Mouse (Mus musculus) Patski (cell line): ENCODE results near the gene Gin1. TPM values are rescaled to one million over a fixed set of nuclear protein-coding genes. Genes with fewer than 3 reads are reported as not detected.
A peak's percentile ranks its signal among the peaks of the same experiment; 100 is the strongest.

ENCODE experiments used
- ATAC-seq: fragments of 100-300 bp; one replicate; pipeline ENCODE4 v1.8.0; 2021
- CTCF ChIA-PET: fragments of 350-600 bp; sonication (Branson Sonifier 250); formaldehyde crosslinking; loops from one replicate; lab custom pipeline; 2022; ENCODE audit warnings: inconsistent platforms; lab: Charles Lee
- POLR2A ChIA-PET: fragments of 350-600 bp; sonication (Branson Sonifier 250); formaldehyde crosslinking; loops from one replicate; lab custom pipeline; 2022; ENCODE audit warnings: antibody characterized with exemption, inconsistent platforms; lab: Charles Lee
- DNase-seq: peaks from one replicate; pipeline ENCODE4 v3.0.0-alpha.2; 2011; ENCODE audit warnings: low read depth, low spot score
- H3K27me3 ChIP-seq: fragments of 371-371 bp; one replicate; pipeline ENCODE4 v1.5.1; 2021
- CTCF ChIP-seq: fragments of 100-300 bp; IDR thresholded peaks from one replicate; pipeline ENCODE4 v1.5.1; 2021
- in situ Hi-C: fragments of 300-500 bp; cut with MboI; formaldehyde crosslinking; loops from 3 replicates; pipeline ENCODE4 v1.11.1; 2018; ENCODE audit warnings: low pct_unique_long_range_greater_than_20kb, mixed read lengths
- polyA plus RNA-seq: library from polyadenylated mRNA; unstranded; gene quantifications from one replicate; pipeline ENCODE4 v1.2.3, GENCODE M21; 2021

Gene Gin1
- polyA plus RNA-seq, result 9.5 TPM

DNA sequence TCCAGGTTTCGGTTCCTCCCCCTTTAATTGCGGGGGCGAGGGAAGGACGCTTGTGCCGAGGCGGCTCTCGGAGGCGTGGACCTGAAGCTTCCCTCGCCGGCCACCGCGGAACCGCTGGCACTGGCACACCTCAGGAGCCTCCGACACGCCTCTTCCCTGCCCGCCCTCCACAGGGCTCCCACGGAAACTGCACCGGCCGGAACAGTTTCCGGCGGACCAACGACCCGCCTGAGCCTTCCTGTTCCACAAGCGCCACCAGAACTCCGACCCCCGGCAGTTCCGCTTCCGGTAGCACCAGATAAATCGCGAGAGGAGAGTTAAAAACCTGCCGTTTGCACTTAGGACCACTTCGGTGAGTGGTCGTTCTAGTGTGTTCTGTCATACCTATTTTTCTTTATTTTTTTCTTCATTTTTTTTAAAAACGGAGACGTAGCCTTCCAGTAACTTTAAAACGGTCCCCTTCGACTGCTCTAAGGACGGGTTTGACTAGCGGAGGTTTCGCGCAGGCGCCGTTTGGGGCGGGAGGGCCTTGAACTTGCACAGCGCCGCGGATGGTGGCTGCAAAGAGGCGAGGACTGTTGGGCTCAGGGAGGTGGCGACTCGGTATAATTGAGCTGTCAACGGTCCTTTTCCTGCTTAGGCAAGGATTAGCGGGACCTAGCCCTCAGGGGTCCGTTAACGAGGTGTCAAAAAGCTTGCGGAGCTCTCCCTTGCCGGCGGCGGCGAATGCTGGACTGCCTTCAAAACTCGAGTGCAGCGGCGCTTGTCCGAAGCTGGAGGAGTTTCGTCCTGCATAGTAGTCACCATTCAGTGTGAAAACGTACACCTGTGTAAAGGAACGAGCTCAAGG lies at the start of gene Gin1, which contains the start of gene Ppip5k2:
Gin1 (plus strand) TSS at position 269 of the 850 bp plus-strand sequence.
Ppip5k2 (minus strand) TSS at position 508 of the 850 bp plus-strand sequence.
- POLR2A ChIA-PET, result interaction anchor here (0.5 kb wide), 1 partner anchor 52 kb away, joined by 3 read pairs; no protein-coding TSS in a partner anchor
- TF ChIP-seq CTCF, result peak; percentile 65
- ATAC-seq, result peak; percentile 98
- CTCF ChIA-PET, result interaction anchor here (1.1 to 3.7 kb wide), 6 partner anchors 10 to 43 kb away, joined by 3 to 15 read pairs (median 4); no protein-coding TSS in a partner anchor
- in situ Hi-C loops, result loop anchor here (5.0 kb wide), 1 partner anchor 113 kb away; no protein-coding TSS in a partner anchor
- peak; percentile 81 for DNase-seq
- H3K27me3 ChIP-seq, result no peaks in the 10 kb centered on the region

DNA sequence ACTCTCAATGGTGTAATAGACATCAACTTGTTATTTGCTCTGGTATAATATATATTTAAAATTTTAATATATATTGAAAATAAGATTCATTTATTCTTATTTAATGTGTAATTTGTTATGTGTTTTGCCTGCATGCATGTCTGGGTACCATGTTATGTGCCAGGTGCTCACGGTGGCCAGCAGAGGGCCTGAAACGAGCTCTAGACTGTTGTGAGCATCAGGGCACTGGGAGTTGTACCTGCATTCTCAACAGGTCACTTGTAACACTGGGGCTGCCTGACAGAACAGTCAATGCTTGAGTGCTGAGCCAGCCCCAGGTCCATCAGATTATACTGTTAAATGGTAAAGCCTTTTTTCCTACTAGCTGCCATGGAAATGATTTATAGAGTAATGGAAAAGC lies 43.2 kb upstream of the Gin1 start:
- in situ Hi-C loops, result no loop called here
- no peak for DNase-seq
- POLR2A ChIA-PET, result interaction anchor here (0.9 kb wide), 1 partner anchor 33 kb away, joined by 3 read pairs; no protein-coding TSS in a partner anchor
- no peak for ATAC-seq
- TF ChIP-seq CTCF, result peak; percentile 63
- CTCF ChIA-PET, result interaction anchor here (0.6 to 3.3 kb wide), 11 partner anchors 9 to 76 kb away, joined by 3 to 15 read pairs (median 4); partner anchors contain the start of gene Ppip5k2
- H3K27me3 ChIP-seq, result no peaks in the 10 kb centered on the region

DNA sequence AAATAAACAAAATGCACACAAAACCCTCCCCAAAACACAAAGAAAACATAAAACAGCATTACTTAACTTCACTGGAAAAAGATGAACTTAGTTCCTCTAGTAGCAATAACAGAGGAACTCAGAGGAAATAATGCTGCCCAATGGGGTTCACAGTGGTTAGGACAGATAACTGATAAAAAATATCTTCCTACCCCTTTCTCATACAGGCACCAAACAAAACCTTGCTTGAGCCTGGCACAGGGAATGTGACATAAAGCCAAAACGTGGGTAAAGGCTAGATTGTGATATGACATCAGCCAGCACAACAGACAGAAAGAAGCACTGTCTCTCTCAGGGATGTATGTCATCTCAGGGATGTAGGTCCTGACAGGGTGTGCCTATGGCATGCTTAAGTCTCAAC lies 40.6 kb upstream of the Gin1 start:
- ChIA-PET CTCF (interaction anchor here (1.3 kb wide), 1 partner anchor 12 kb away, joined by 4 read pairs; no protein-coding TSS in a partner anchor), POLR2A (no interaction called here)
- ATAC-seq (no peak), DNase-seq (no peak)
- no peaks in the 10 kb centered on the region for H3K27me3 ChIP-seq
- no peak for TF ChIP-seq CTCF
- in situ Hi-C loops, result no loop called here

DNA sequence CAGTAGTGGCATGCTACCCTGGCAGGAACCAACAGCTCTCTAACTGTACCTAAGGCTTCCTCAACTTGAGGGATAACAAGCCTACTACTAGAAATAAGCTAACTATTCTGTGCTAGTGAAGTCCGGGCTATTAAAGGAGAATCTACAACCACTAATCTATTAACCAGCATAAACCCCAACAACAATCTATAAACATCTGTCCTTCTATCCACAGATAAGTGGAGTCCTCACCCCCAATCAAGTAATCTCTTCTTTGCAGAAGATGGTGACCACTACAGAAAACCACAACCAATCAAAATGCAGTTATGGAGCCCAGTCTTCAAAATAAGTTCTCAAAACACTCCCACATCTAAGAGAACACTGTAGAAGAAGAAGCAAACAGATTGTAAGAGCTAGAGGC lies 26.9 kb upstream of the Gin1 start:
- no peaks in the 10 kb centered on the region for H3K27me3 ChIP-seq
- ATAC-seq (no peak), DNase-seq (no peak)
- ChIA-PET CTCF (interaction anchor here (1.1 kb wide), 1 partner anchor 9 kb away, joined by 3 read pairs; no protein-coding TSS in a partner anchor), POLR2A (no interaction called here)
- in situ Hi-C loops, result no loop called here
- TF ChIP-seq CTCF, result no peak

DNA sequence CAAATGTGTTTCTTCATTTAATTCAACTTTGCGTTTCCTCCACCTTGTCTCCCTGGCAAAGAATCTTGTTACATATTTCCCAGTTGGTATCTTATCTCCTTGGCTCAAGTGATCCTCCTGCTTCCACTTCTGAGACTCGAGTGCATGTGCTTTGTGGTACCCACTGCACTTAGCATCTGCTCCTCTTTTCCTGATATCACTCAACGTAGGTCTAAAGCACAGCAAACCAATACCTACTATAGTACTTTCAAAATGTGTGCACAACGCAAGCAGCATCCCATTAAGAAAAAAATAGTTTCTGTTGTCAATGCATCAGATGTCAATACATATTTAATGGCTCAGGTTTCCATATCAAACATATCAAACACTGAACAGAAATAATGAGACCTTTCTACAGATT lies 24.3 kb upstream of the Gin1 start:
- ChIA-PET CTCF (interaction anchor here (1.0 to 2.0 kb wide), 2 partner anchors 8 to 10 kb away, joined by 3 to 11 read pairs; no protein-coding TSS in a partner anchor), POLR2A (no interaction called here)
- ATAC-seq (no peak), DNase-seq (no peak)
- in situ Hi-C loops, result no loop called here
- H3K27me3 ChIP-seq, result no peaks in the 10 kb centered on the region
- no peak for TF ChIP-seq CTCF

DNA sequence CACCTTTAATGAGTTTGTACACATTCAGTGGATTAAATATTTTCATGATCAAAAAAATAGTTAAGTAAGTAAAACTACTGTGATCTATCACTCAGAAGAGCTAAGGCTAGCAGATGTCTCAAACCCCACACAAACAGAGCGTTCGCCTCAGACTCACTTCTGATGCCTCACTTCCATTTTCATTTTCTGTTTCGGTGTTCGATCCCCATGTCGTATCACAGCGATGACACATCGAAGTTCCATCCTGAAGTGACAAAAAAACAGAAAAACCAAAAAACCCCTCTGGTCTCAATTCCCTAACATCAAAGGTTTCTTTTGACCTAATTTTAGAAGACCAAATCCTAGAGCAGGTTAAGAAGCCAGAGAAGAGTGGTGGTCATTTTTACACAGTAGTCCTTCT lies 23.7 kb upstream of the Gin1 start:
- CTCF ChIA-PET, result no interaction called here
- no peaks in the 10 kb centered on the region for H3K27me3 ChIP-seq
- no peak for DNase-seq
- TF ChIP-seq CTCF, result no peak
- in situ Hi-C loops, result no loop called here
- ATAC-seq, result no peak
- POLR2A ChIA-PET, result no interaction called here

DNA sequence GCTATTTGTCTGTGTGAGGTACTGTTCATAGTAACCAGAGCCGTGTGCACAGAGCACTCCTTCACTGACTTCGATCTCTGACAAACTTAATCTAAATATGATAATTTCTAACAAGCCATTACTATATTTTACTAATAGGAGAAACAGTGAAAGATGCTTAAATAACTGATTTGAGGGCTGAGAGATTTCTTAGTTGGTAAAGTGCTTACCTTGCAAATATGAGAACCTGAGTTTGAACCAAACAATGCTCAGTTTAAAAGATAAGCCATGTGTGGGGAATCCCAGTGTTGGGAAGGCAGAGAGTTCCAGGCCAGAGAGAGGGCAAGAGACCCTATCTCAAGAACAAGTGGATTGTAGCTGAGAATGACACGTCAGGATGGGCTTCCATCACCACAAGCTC lies 21.8 kb upstream of the Gin1 start:
- no peak for ATAC-seq
- no peaks in the 10 kb centered on the region for H3K27me3 ChIP-seq
- CTCF ChIA-PET, result no interaction called here
- POLR2A ChIA-PET, result no interaction called here
- in situ Hi-C loops, result no loop called here
- no peak for TF ChIP-seq CTCF
- no peak for DNase-seq

DNA sequence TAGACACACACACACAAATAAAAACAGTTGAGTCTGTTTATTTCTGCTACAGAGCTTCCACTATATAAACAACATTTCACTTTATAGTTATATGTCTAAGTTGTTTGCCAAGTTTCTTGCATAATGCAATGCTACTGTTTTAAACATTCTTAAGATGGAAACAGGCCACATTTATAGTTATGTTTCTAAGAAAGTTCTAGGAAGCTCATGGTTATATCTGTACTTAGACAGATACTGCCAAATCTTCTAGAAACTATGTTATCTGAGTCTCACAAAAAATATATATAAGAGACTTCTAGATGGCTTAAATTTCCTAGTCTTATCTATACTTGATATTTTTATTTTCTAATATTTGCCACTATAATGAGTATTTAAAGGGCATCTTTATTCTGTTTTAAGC lies 16.8 kb upstream of the Gin1 start:
- POLR2A ChIA-PET, result interaction anchor here (0.7 kb wide), 1 partner anchor 10 kb away, joined by 3 read pairs; no protein-coding TSS in a partner anchor
- CTCF ChIA-PET, result interaction anchor here (1.3 to 2.7 kb wide), 4 partner anchors 9 to 34 kb away, joined by 3 to 15 read pairs (median 8); partner anchors contain the start of genes Gin1 and Ppip5k2
- DNase-seq (no peak), ATAC-seq (no peak)
- TF ChIP-seq CTCF, result no peak
- in situ Hi-C loops, result no loop called here
- H3K27me3 ChIP-seq, result no peaks in the 10 kb centered on the region

DNA sequence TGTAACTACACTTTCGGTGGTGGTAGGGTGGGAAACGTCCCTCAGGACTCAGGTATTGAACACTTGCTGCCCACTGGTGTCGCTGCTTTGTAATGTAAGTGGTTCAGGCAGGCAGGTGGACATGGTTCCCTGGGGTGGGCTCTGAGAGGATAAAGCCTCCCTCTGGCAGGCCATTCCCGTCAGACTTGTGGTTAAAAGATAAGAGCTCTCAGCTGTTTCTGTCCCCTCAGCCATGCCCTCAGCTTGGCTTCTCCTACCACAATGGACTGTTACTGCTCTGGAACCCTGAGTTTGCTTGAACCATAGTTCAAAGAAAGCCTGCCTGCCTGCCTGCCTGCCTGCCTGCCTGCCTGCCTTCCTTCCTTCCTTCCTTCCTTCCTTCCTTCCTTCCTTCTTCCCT lies 15.6 kb upstream of the Gin1 start:
- no peak for DNase-seq
- ChIA-PET CTCF (interaction anchor here (1.0 to 2.7 kb wide), 5 partner anchors 10 to 23 kb away, joined by 3 to 15 read pairs (median 5); partner anchors contain the start of genes Gin1 and Ppip5k2), POLR2A (no interaction called here)
- in situ Hi-C loops, result no loop called here
- H3K27me3 ChIP-seq, result no peaks in the 10 kb centered on the region
- no peak for ATAC-seq
- no peak for TF ChIP-seq CTCF

DNA sequence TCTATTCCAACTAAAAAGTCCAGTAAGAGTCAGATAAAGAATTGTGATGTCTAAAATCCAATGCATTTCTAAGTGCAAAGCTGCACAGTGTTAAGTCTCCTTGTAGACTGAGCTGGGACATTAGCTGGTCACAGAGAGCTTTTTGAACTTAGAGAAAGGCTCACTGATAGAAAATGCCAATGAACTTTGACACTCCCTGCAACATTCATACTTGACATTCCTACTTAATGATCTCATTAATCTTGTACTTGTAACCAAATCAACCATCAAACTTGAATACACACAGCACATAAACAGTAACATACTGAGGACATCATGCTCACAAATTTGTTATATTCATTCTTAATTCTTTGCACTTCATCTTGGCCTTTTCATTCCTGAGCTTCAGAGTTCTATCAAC lies 10.1 kb upstream of the Gin1 start:
- ChIA-PET CTCF (interaction anchor here (1.2 kb wide), 1 partner anchor 11 kb away, joined by 5 read pairs; no protein-coding TSS in a partner anchor), POLR2A (interaction anchor here (0.7 to 1.1 kb wide), 2 partner anchors 24 to 33 kb away, joined by 3 to 4 read pairs; no protein-coding TSS in a partner anchor)
- in situ Hi-C loops, result no loop called here
- no peak for DNase-seq
- H3K27me3 ChIP-seq, result no peaks in the 10 kb centered on the region
- peak; percentile 85 for ATAC-seq
- TF ChIP-seq CTCF, result no peak
